Mouse (Mus musculus): Measurements from ENCODE around the gene Cd93. TPM values are rescaled to one million over a fixed set of nuclear protein-coding genes. Genes with fewer than 3 reads are reported as not detected.

Gene Cd93
- total and polyA plus RNA-seq, 2 experiments from 2014 or later: 4.5 to 22.4 TPM

DNA sequence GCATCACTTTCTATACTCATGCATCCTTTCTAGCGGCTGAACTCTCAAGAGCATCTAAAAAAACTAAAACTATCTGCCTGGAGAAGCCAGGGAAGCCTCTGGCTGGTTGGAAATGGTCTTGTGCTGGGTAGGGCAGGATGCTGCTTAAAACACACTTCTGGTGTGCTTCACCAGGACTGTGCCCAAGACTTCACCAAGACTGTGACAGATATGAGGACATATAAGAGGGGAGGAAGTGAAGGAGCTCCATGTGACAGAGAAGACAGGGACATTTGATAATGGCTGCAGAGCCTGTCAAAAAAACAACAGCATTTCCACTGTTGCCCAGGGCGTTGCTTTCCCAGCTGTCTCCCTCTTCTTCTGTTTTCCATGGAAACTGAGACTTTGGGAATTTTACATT, 34.0 kb upstream of the Cd93 start:
- no peak for ATAC-seq
- no peaks in the 10 kb centered on the region for H3K9me3 ChIP-seq (ENCODE audit: low read length)
- no peak for TF ChIP-seq CTCF (IDR thresholded peaks at IDR 0.05; ENCODE audit: low read depth)
- no peaks in the 10 kb centered on the region; the same call in 1 of the 2 replicates for H3K27me3 ChIP-seq (ENCODE audit: insufficient read depth, low read length)
- H3K4me3 ChIP-seq (ENCODE audit: low read depth, low read length): no peak overlapping the region
- H3K4me2 ChIP-seq (ENCODE audit: low read depth): no peak overlapping the region
- no peaks in the 10 kb centered on the region for H3K36me3 ChIP-seq (ENCODE audit: insufficient read depth)
- H3K9ac ChIP-seq: no peak overlapping the region
- WGBS: 78% methylated on average over 2 of the region's 2 CpGs
- H3K4me1 ChIP-seq (ENCODE audit: insufficient read depth): no peaks in the 10 kb centered on the region
- H3K27ac ChIP-seq (ENCODE audit: low read depth, low read length): no peak overlapping the region
- DNase-seq: no peak

DNA sequence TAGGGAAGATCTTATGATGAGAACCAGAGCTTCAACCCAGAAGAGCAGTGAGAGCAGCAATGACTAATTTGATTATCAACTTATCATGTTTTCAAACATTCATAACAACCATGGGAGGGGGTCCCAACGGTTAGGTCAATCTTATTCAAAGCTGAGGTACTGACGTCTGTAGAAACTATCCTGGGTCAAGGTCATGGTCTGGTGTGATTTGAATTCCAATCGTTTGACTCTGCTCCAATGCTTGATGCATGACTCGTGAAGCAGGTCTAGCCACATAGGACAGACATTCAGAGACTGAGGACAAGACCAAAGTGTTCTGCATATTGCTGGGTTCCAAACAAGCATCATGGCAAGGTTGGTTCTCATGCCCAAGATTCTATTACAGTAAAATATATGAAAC, 33.2 kb upstream of the Cd93 start:
- Histone ChIP-seq H3K4me1 (ENCODE audit: insufficient read depth) (no peaks in the 10 kb centered on the region), H3K4me3 (ENCODE audit: low read depth, low read length) (no peak overlapping the region), H3K27ac (ENCODE audit: low read depth, low read length) (no peak overlapping the region), H3K36me3 (ENCODE audit: insufficient read depth) (no peaks in the 10 kb centered on the region), H3K27me3 (ENCODE audit: insufficient read depth, low read length) (no peaks in the 10 kb centered on the region; the same call in 1 of the 2 replicates), H3K9me3 (ENCODE audit: low read length) (no peaks in the 10 kb centered on the region), H3K4me2 (ENCODE audit: low read depth) (no peak overlapping the region), H3K9ac (no peak overlapping the region)
- WGBS: 80% methylated on average over 4 of the region's 4 CpGs
- DNase-seq (no peak), ATAC-seq (no peak)
- no peak for TF ChIP-seq CTCF (IDR thresholded peaks at IDR 0.05; ENCODE audit: low read depth)

DNA sequence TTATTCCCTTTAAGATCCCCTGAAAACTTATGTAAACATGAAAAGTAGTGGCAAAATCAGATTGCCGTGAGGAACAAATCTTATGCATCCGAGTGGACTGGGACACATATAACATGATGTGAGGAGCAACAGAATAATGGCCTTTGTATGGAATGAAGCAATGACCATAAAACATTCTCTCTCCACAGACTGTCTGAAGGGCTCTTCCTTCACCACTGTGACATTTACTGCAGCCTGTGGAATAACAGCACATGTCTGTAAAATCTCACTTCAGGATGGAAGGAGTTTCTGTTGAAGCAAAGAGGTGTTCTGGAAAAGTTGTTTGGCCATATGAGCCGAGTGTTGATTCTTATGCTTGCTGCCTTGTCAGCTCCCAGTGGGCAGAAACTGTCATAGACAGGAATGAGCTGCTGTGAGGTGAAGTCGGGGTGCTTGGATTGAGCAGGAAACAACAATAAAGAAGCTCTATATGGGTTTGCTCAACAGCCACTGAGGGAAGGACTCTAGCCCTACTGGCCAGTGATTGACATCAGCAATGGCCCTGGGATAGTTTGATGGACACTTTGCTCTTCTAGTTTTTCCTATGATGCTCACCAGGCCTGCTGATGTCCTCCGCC, 32.6 kb upstream of the Cd93 start:
- ATAC-seq: no peak
- no peak overlapping the region for H3K9ac ChIP-seq
- no peak overlapping the region for H3K27ac ChIP-seq (ENCODE audit: low read depth, low read length)
- H3K4me2 ChIP-seq (ENCODE audit: low read depth): no peak overlapping the region
- H3K36me3 ChIP-seq (ENCODE audit: insufficient read depth): no peaks in the 10 kb centered on the region
- no peak for DNase-seq
- H3K9me3 ChIP-seq (ENCODE audit: low read length): no peaks in the 10 kb centered on the region
- no peak for TF ChIP-seq CTCF (IDR thresholded peaks at IDR 0.05; ENCODE audit: low read depth)
- H3K4me3 ChIP-seq (ENCODE audit: low read depth, low read length): no peak overlapping the region
- 84% methylated on average over 5 of the region's 5 CpGs for WGBS
- no peaks in the 10 kb centered on the region; the same call in 1 of the 2 replicates for H3K27me3 ChIP-seq (ENCODE audit: insufficient read depth, low read length)
- no peaks in the 10 kb centered on the region for H3K4me1 ChIP-seq (ENCODE audit: insufficient read depth)

DNA sequence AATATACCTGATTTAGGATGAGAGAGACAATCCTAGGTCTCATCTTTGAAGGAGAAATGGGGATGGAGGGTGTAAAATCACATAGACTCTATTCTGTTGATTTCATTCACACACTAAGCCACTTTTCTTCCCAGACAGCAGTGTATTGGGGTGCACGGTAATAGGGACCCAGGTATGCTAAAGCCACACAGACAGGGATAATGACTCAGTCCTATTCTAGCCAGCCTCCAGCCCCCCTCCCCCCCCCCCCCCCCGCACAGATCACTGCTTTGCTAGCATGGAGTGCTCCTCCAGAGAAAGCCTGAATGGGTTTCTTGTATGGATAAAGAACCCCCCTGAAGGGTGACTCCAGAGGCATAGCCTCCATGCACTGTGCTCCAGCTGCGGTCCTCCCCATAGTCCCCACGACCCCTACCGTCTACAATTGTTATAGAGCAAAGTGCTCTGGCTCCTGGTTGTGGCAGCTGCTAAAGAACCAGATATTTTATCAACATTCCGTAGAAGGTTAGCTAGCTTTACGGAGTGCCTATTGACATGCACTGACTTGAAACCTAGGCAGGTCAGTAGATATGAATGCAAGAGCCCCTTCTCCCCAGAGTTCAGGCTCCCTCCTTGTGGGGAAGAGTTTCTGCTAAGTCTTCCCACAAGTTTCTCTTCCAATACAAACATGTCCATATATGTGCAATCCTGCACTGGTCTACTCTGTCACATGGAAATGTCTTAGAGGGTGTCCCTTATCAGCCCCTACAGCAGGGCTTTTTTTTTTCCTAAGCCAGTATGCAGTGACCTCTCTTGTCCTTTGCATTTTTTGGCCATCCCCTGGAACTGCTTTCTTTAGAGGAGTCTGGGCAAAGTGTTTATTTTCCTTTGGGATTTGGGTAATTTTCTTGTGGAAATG, 26.2 kb upstream of the Cd93 start:
- Histone ChIP-seq H3K4me1 (ENCODE audit: insufficient read depth) (no peaks in the 10 kb centered on the region), H3K27me3 (ENCODE audit: insufficient read depth, low read length) (no peaks in the 10 kb centered on the region), H3K4me2 (ENCODE audit: low read depth) (no peak overlapping the region), H3K9ac (no peak overlapping the region), H3K27ac (ENCODE audit: low read depth, low read length) (no peak overlapping the region), H3K9me3 (ENCODE audit: low read length) (no peaks in the 10 kb centered on the region), H3K4me3 (ENCODE audit: low read depth, low read length) (no peak overlapping the region), H3K36me3 (ENCODE audit: insufficient read depth) (no peaks in the 10 kb centered on the region)
- no peak for DNase-seq
- 31% methylated on average over 6 of the region's 7 CpGs for WGBS
- no peak for ATAC-seq
- no peak for TF ChIP-seq CTCF (IDR thresholded peaks at IDR 0.05; ENCODE audit: low read depth)

DNA sequence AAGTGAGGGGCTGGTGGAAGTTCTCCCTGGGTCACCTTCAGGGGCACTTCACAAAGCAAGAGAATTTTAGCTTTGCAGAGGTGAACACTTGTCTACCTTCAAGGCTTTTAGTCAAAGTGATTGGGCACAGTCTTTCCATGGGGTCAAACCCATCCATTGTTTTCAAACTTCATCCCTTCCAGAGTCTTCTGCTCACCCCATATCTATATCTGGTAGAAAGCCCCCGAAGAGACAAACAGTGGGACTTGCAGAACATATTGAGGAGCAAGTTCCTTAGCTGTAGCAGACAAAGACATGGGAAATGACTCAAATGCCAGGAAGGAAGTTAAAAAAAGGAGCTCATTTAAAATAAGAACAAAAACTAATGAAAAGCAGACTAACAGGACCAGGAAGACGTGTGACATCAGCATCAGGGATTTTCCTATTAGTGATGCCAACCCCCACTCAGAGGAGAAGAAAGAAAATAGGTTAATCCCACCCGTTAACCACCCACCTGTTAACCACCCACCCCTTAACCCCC, 24.6 kb upstream of the Cd93 start:
- no peak for TF ChIP-seq CTCF (IDR thresholded peaks at IDR 0.05; ENCODE audit: low read depth)
- no peak for ATAC-seq
- no peaks in the 10 kb centered on the region for H3K9me3 ChIP-seq (ENCODE audit: low read length)

DNA sequence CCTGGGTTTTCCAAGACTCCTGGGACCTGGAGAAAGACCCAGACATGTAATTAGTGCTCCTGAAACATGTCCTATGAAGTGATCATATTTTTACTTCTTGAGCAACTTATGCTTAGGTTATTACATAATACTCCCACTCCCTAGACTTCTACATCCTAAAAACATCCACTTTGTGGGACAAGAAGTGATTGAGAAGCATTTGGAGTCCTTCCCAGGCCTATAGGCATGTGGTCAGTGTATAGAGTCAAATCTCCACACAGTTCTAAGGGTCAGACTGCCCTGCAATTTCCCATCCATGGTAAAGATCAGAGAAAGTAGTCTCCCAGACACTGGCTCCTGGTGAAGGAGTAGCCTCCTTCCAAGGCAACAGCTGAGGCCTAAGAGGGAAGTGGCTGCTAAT, 12.0 kb upstream of the Cd93 start:
- Histone ChIP-seq H3K27ac (ENCODE audit: low read depth, low read length) (no peak overlapping the region), H3K4me1 (ENCODE audit: insufficient read depth) (no peaks in the 10 kb centered on the region), H3K27me3 (ENCODE audit: insufficient read depth, low read length) (no peaks in the 10 kb centered on the region), H3K9me3 (ENCODE audit: low read length) (no peaks in the 10 kb centered on the region), H3K36me3 (ENCODE audit: insufficient read depth) (no peaks in the 10 kb centered on the region), H3K4me2 (ENCODE audit: low read depth) (no peak overlapping the region), H3K4me3 (ENCODE audit: low read depth, low read length) (no peak overlapping the region), H3K9ac (no peak overlapping the region)
- DNase-seq (no peak), ATAC-seq (no peak)
- no peak for TF ChIP-seq CTCF (IDR thresholded peaks at IDR 0.05; ENCODE audit: low read depth)

More for the DNA sequence above, 24.6 kb upstream of the Cd93 start:
- no peak overlapping the region for H3K4me2 ChIP-seq (ENCODE audit: low read depth)
- no peak overlapping the region for H3K27ac ChIP-seq (ENCODE audit: low read depth, low read length)
- no peak overlapping the region for H3K4me3 ChIP-seq (ENCODE audit: low read depth, low read length)
- H3K36me3 ChIP-seq (ENCODE audit: insufficient read depth): no peaks in the 10 kb centered on the region
- H3K9ac ChIP-seq: no peak overlapping the region
- 64% methylated on average over 3 of the region's 3 CpGs for WGBS
- H3K27me3 ChIP-seq (ENCODE audit: insufficient read depth, low read length): no peaks in the 10 kb centered on the region
- no peaks in the 10 kb centered on the region for H3K4me1 ChIP-seq (ENCODE audit: insufficient read depth)
- DNase-seq: no peak

DNA sequence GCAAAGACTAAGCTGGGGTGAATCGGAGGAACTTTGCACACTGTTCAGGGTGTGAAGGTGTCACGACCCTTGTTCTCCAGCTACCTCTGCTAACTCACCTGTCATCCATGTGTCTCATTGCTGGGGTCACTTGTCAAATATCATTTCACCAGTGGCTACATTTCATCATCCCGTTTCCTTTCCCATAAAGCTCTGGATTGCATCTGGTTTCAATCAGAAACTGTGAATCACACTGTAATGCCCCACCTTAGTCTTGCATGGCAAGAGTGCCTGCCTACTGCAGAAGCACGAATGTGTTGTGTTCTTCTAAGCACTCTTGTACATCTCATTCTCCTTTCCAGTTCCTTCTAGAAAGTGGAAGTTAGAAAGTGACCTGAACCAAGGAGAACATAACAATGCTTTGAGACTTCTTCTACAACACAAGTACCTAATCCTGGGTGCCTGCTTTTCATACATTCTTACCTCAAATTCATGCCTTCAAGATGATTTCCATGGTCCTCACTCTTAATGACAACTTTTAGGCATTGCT, 10.7 kb upstream of the Cd93 start:
- Histone ChIP-seq H3K36me3 (ENCODE audit: insufficient read depth) (no peaks in the 10 kb centered on the region), H3K4me1 (ENCODE audit: insufficient read depth) (no peaks in the 10 kb centered on the region), H3K9ac (no peak overlapping the region), H3K27ac (ENCODE audit: low read depth, low read length) (no peak overlapping the region), H3K27me3 (ENCODE audit: insufficient read depth, low read length) (no peaks in the 10 kb centered on the region), H3K4me2 (ENCODE audit: low read depth) (no peak overlapping the region), H3K4me3 (ENCODE audit: low read depth, low read length) (no peak overlapping the region), H3K9me3 (ENCODE audit: low read length) (no peaks in the 10 kb centered on the region)
- WGBS: 82% methylated on average over 4 of the region's 4 CpGs
- DNase-seq (no peak), ATAC-seq (no peak)
- no peak for TF ChIP-seq CTCF (IDR thresholded peaks at IDR 0.05; ENCODE audit: low read depth)

Measured in forebrain, postnatal 0 days (tissue).